Mouse (Mus musculus) spleen, adult 2 months (tissue): ENCODE results near the gene Eif3l. TPM values are rescaled to one million over a fixed set of nuclear protein-coding genes. Genes with fewer than 3 reads are reported as not detected.

Experiments used
- DNase-seq, 2 experiments: peaks; one replicate each; pipeline versions ENCODE4 v3.0.0 to v3.0.0-alpha.2; 2012 to 2021; ENCODE audit warnings: low spot score in 2 of 2, low read depth in 1 of 2
- H3K27ac ChIP-seq: fragments of 200-500 bp; 2 replicates; pipeline ENCODE4 v1.5.1; 2012; ENCODE audit warnings: low read length, inconsistent platforms; ENCODE audit not compliant: insufficient read depth
- H3K27me3 ChIP-seq: fragments of 200-500 bp; 2 replicates; pipeline ENCODE4 v1.6.1; 2012; ENCODE audit warnings: mild to moderate bottlenecking, moderate library complexity, low read length, inconsistent platforms; ENCODE audit not compliant: control insufficient read depth, insufficient read depth
- H3K36me3 ChIP-seq: fragments of 200-500 bp; 2 replicates; pipeline ENCODE4 v1.6.1; 2012; ENCODE audit warnings: mild to moderate bottlenecking, low read length, inconsistent platforms; ENCODE audit not compliant: control insufficient read depth, insufficient read depth
- H3K4me1 ChIP-seq: fragments of 200-500 bp; 2 replicates; pipeline ENCODE4 v1.6.1; 2011; ENCODE audit warnings: inconsistent platforms; ENCODE audit not compliant: control insufficient read depth, insufficient read depth, insufficient read length
- H3K4me3 ChIP-seq: fragments of 200-500 bp; 2 replicates; pipeline ENCODE4 v1.5.1; 2011; ENCODE audit warnings: mild to moderate bottlenecking, inconsistent platforms; ENCODE audit not compliant: insufficient read depth, insufficient read length; ENCODE audit errors: extremely low read depth
- CTCF ChIP-seq: fragments of 200-500 bp; IDR thresholded peaks from 2 replicates; pipeline ENCODE4 v1.5.1; 2011; ENCODE audit warnings: mild to moderate bottlenecking, inconsistent platforms; ENCODE audit not compliant: insufficient read depth, insufficient read length, insufficient replicate concordance; ENCODE audit errors: extremely low read depth
- POLR2A ChIP-seq: fragments of 200-500 bp; IDR thresholded peaks from 2 replicates; pipeline ENCODE4 v1.6.1; 2011; ENCODE audit warnings: low read depth, low read length, inconsistent platforms
- WGBS: fragments of 180-500 bp; shearing (Covaris S2); methylation state at CpG from one replicate; pipeline ENCODE4 v1.1.7; 2018; 5-methylcytosine and 5-hydroxymethylcytosine counted together
- polyA plus RNA-seq: library from polyadenylated mRNA; depleted of rRNA; stranded (reverse); fragments of >200 nt; gene quantifications from 2 replicates; pipeline ENCODE4 v1.2.3, GENCODE M21; 2012

Gene Eif3l
- polyA plus RNA-seq, 1 experiment = 85.7 TPM

DNA sequence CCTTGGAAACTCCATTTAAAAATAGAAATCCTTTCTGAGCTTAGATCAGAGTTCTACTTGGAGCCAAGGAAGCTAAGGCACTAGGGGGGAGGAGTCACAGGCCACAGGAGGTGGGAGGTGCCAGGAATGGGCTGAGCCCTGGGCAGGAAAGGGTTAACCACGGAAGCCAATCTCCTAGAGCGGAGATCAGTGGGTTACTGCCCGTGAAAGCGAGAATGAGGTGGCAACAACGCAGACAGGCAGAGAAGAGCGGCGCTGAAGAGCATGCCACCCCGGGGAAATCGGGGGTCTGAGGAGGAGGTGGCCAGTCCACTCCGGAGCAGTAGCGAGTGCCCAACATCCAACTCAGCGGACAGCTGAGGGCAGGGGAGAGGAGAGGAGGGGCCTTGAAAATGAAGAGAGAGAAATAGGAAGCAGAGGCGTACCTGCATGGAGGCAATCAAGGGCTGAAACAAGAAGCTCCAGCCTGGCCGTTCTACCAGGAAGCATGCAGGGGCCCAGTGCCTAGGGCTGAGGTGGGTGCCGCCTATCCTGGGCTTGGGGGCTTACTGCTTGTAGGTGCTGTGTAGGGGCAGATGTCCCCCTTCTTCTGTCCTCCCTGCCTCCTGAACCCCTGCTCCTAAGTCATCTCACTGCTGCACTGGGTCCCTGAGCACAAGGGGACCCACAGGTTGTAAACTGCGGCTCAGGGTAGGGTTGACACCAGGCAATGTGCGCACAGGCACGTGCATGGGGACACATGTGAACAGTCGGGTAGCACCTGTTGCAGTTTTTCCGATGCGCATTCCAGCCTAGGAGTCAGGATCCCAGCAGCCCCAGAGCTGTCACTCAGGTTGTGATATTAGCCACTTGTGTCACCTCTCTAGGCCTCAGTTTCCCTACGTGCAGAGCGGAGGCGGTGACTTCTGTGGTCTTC lies 34.2 kb upstream of the Eif3l start:
- Histone ChIP-seq H3K27me3 (peaks cover 14% of the 10 kb centered on the region), H3K4me3 (peak overlapping the region; percentile 17; the same call in 1 of the 2 replicates), H3K27ac (no peak overlapping the region), H3K4me1 (peaks cover 10% of the 10 kb centered on the region), H3K36me3 (no peaks in the 10 kb centered on the region)
- no peak for DNase-seq
- 8% methylated on average over 24 of the region's 24 CpGs for WGBS
- no peak for TF ChIP-seq POLR2A
- TF ChIP-seq CTCF = no peak

DNA sequence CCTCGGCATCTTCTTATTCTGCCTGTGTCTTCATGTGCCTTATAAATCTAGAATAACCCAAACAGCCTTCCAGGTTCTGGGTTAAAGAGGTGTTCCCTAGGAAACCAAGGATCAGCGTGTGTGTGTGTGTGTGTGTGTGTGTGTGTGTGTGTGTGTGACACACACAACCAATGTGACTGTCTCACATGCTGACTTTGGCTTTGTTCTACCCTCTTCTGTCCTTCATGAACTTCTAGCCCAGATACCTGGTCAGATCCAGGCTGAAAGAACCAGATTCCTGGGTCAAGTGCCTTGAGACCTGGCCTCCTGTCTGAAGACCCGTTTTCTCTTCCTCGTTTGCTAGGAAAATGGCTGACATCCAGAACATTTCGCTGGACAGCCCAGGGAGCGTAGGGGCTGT lies 33.4 kb upstream of the Eif3l start, which contains the start of gene Galr3:
Gene Galr3 (plus strand): TSS at position 301 of the 400 bp plus-strand sequence.
- WGBS = 58% methylated on average over 6 of the region's 6 CpGs
- no peaks in the 10 kb centered on the region for H3K36me3 ChIP-seq
- no peak within 1 kb of the TSS for H3K27ac ChIP-seq
- no peak for DNase-seq
- TF ChIP-seq POLR2A (no peak), CTCF (no peak)
- H3K4me1 ChIP-seq = peaks cover 10% of the 10 kb centered on the region
- peaks cover 14% of the 10 kb centered on the region for H3K27me3 ChIP-seq
- H3K4me3 ChIP-seq = peak within 1 kb of the TSS; percentile 20; the same call in 1 of the 2 replicates

GRCm38 (mm10) chr15:79042721-79043491 lies 32.1 kb upstream of the Eif3l start:
- no peak for DNase-seq
- Histone ChIP-seq H3K27me3 (peaks cover 14% of the 10 kb centered on the region), H3K27ac (no peak overlapping the region), H3K4me3 (peak overlapping the region; percentile 20; the same call in 1 of the 2 replicates), H3K4me1 (peaks cover 10% of the 10 kb centered on the region), H3K36me3 (no peaks in the 10 kb centered on the region)
- WGBS = 3% methylated on average over 100 of the region's 105 CpGs
- no peak for TF ChIP-seq CTCF
- TF ChIP-seq POLR2A = no peak

GRCm38 (mm10) chr15:79044837-79045236 lies 30.1 kb upstream of the Eif3l start:
- Histone ChIP-seq H3K4me3 (no peak overlapping the region), H3K36me3 (no peaks in the 10 kb centered on the region), H3K27me3 (peaks cover 14% of the 10 kb centered on the region), H3K27ac (no peak overlapping the region), H3K4me1 (peaks cover 10% of the 10 kb centered on the region)
- TF ChIP-seq CTCF = no peak
- no peak for TF ChIP-seq POLR2A
- no peak for DNase-seq
- 52% methylated on average over 4 of the region's 4 CpGs for WGBS

- Histone ChIP-seq H3K27me3 (peaks cover 3% of the 10 kb centered on the region; the same call in 1 of the 2 replicates), H3K27ac (no peak overlapping the region), H3K4me1 (peaks cover under 1% of the 10 kb centered on the region; the same call in 1 of the 2 replicates), H3K4me3 (no peak overlapping the region), H3K36me3 (peaks cover 2% of the 10 kb centered on the region)
- no peak for DNase-seq
- 78% methylated on average over 4 of the region's 4 CpGs for WGBS
- TF ChIP-seq POLR2A (no peak), CTCF (no peak)
Measured at GRCm38 (mm10) chr15:79048186-79048585, 26.8 kb upstream of the Eif3l start.

DNA sequence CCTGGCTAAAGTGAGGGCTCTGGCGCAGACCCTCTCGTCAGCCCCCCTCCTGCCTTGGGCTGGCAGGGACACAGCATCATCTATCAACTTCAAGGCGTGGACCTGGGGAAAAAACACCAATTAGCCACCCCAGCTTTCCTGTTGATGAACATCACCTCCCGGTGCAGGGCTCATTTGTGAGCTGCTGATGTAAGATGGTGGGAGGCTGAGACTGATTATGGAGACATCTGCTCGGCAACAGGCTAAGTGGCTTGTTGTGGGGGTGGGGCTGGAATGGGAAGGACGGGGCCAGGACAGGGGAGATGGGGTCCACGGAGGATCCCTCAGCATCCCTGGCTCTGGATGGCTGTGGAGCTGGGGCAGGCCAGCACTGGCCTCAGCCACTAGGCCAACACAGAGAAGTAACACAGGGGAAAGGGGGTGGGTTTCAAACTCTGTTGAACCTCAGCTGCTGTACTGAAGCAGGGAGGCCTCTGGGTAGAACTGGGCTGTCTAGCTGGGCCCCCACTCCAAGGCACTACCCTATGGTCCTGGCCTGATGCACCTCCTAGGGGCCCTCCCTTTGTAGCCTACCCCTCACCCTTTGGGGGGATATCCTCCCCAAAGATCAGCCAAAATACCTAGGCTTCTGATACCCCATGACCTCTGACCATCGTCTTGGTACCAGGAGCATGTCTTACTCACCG lies 24.7 kb upstream of the Eif3l start:
- TF ChIP-seq POLR2A (no peak), CTCF (no peak)
- DNase-seq = no peak
- no peak overlapping the region for H3K4me3 ChIP-seq
- peaks cover 20% of the 10 kb centered on the region for H3K36me3 ChIP-seq
- no peaks in the 10 kb centered on the region for H3K4me1 ChIP-seq
- no peak overlapping the region for H3K27ac ChIP-seq
- 88% methylated on average over 9 of the region's 9 CpGs for WGBS
- H3K27me3 ChIP-seq = no peaks in the 10 kb centered on the region
